Mouse (Mus musculus) spleen, postnatal 4 days (tissue): ENCODE measurements around the gene Gstp1.

Source experiments
- DNase-seq, 2 experiments: peaks; one replicate each; pipeline ENCODE4 v3.0.0; 2022; ENCODE audit warnings: low spot score in 2 of 2

The Gstp1 gene

GRCm38 (mm10) chr19:4000119-4000900 lies 37.5 kb downstream of the Gstp1 start, which contains the start of the genes Nudt8 and Gm49405:
TSS of gene Nudt8 (plus strand) at chr19:4000580.
TSS of gene Gm49405 (plus strand) at chr19:4000626.
- peak; percentile 96 for DNase-seq

- DNase-seq: no peak
Observed at GRCm38 (mm10) chr19:3999121-3999730, 38.6 kb downstream of the Gstp1 start.

GRCm38 (mm10) chr19:3998335-3998734 lies 39.5 kb downstream of the Gstp1 start:
- no peak for DNase-seq

- no peak for DNase-seq
Observed at GRCm38 (mm10) chr19:3997231-3997630, 40.6 kb downstream of the Gstp1 start.

- no peak for DNase-seq
Observed at GRCm38 (mm10) chr19:3996747-3997146, 41.0 kb downstream of the Gstp1 start.

- no peak for DNase-seq
Observed at GRCm38 (mm10) chr19:3996106-3996505, 41.7 kb downstream of the Gstp1 start.

- DNase-seq: no peak
Observed at GRCm38 (mm10) chr19:3995505-3995904, 42.3 kb downstream of the Gstp1 start.

GRCm38 (mm10) chr19:3994932-3995331 lies 42.9 kb downstream of the Gstp1 start:
- no peak for DNase-seq

GRCm38 (mm10) chr19:3992416-3992815 lies 45.4 kb downstream of the Gstp1 start, which contains the start of gene Tbx10:
TSS of gene Tbx10 (plus strand) at chr19:3992752.
- no peak for DNase-seq

GRCm38 (mm10) chr19:3991966-3992365 lies 45.8 kb downstream of the Gstp1 start:
- DNase-seq: no peak

- no peak for DNase-seq
Observed at GRCm38 (mm10) chr19:3991562-3991961, 46.2 kb downstream of the Gstp1 start.

- DNase-seq: no peak
Observed at GRCm38 (mm10) chr19:3990804-3991203, 47.0 kb downstream of the Gstp1 start.

- no peak for DNase-seq
Observed at GRCm38 (mm10) chr19:3988750-3989149, 49.0 kb downstream of the Gstp1 start.

- DNase-seq: no peak
Observed at GRCm38 (mm10) chr19:3988066-3988465, 49.7 kb downstream of the Gstp1 start.

- DNase-seq: peak in 1 of 2 experiments; percentile 57
Observed at GRCm38 (mm10) chr19:3986334-3986733, 51.5 kb downstream of the Gstp1 start, which contains the start of gene Acy3. TSS of gene Acy3 (plus strand) at chr19:3986570.
